Mouse (Mus musculus) frontal cortex, postnatal 14 days (tissue): ENCODE results near the gene Gm49378.

ENCODE experiments used
- DNase-seq, 2 experiments: peaks; one replicate each; pipeline ENCODE4 v3.0.0; 2022; ENCODE audit warnings: low spot score in 2 of 2

Gene Gm49378

DNA sequence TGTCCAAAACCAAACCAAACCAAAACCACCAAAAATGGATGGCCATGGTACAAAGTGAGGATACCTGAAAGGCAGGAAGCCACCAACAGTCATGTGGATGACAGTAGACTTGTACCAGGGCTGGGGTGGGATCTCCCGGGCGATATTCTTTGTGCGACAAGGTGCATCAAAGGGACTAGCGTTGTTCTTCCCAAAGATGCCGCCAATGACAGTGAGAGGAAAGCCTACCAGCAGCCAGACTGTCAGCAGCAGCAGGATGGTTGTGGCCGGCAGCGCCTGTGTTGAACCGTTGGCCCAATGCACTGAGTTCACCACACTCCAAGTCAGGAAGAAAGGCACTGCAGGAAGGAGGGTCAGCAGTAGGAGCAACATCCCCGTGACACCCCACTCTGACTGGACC lies at the start of gene Gm49378:
Gm49378 (minus strand) TSS at position 101 of the 400 bp plus-strand sequence.
- DNase-seq = no peak

GRCm38 (mm10) chr14:55682118-55682493 lies 44.4 kb upstream of the Gm49378 start:
- no peak for DNase-seq

DNA sequence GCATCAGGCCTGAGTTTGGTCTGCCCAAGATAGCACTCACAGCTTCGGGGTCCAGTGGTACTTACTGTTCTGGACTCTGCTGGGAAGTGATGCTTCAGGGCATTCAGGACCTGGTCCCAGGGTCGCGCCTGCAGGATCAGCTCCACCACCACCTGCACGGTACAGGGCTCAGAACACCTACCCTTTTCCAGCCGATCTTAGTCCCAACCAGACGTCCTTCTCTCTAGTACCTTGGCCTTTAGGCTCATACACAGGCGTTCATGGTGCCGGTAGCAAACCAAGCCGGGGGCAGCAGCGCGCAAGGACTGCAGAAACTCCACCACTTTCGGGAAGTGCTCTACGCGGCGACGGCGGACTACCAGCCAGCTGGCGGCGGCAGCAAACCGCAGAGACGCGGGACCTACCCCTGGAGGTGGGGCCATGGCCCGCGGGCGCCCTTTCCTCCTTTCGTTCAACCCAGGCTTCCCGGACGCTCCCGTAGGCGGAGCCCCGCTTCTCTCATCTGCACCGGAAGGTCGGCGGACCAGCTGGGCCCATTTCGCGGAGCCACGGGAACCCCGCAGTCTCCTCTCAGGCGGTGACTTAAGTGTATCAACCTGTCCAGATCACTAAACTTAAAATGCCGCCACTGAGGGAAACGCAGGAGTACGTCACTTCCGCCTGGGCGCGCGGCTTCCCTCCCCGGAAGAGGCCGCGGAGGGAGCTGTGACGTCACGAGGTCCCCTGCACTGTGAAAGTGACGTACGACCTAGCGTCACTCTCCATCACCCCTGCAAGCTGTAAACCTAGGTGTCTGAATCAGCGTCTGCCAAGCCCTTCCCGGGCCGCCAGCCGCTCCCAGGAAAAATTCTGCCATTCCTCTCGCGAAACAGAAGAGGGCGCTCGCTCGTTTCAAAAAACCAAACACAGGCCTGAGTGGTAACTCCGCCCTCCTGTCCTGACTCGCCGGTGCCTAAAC lies 43.7 kb upstream of the Gm49378 start, which contains the start of gene Tinf2:
Tinf2 (minus strand) TSS at position 661 of the 958 bp plus-strand sequence.
- DNase-seq = peak; percentile 92 to 94

GRCm38 (mm10) chr14:55677615-55678014 lies 39.9 kb upstream of the Gm49378 start:
- no peak for DNase-seq

DNA sequence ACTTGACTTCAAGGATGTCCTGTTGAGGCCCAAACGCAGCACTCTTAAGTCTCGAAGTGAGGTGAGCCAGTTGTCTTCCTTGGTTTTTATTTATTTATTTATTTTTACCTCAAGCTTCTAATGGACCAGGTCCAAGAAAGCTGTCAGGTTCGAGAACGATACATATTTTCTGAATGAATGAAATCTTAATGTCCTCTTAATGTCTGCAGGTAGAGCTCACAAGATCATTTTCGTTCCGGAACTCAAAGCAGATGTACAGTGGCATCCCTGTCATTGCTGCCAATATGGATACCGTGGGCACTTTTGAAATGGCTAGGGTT lies 35.0 kb upstream of the Gm49378 start:
- no peak for DNase-seq

DNA sequence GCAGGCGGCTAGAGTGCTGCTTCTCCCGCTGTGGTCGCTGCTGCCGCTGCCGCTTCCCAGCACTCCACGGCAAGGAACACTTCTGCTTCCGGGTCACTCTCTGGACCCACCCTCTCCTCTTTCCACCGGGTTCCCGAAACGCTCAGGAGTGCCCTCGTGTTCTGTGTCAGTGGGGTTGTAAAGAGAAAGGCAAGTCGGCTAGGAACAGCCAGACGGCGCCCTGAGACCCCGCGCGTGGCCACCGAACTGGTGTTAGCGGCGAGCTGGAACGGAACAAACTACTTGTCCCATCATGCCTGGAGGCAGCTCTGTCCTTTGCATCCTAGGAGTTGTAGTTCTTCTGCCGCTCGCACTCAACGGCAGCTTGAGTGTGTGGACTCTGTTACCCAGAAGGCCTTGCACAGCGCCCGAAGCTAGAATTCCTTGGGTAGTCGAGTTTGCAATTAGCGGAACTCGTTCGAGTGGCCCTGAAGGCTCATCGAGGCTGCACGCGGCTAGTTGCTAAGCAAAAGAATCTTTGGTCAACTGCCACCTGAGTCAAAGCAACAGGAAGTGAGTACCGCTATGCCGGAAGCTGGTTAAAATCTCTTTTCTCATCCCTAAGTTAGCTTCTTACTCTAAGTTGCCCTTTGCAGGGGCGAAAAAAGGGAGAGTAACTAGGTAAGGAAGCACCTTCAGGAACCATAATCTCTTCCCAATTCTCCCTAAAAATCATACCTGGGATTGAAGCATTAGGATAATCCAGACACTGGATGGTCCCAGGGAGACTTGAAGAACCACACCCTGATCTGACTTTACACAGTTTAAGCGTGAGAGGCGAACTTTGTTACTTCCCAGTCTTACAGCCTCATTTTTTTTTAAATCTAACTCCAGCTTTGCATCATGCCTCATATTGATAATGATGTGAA lies 34.4 kb upstream of the Gm49378 start, which contains the start of the genes Gmpr2 and Nedd8:
Gmpr2 (plus strand) TSS at position 109 of the 908 bp plus-strand sequence.
Nedd8 (minus strand) TSS at position 292 of the 908 bp plus-strand sequence.
- DNase-seq = peak; percentile 91 to 93

- no peak for DNase-seq
Observed at GRCm38 (mm10) chr14:55671486-55671832, 33.8 kb upstream of the Gm49378 start.

DNA sequence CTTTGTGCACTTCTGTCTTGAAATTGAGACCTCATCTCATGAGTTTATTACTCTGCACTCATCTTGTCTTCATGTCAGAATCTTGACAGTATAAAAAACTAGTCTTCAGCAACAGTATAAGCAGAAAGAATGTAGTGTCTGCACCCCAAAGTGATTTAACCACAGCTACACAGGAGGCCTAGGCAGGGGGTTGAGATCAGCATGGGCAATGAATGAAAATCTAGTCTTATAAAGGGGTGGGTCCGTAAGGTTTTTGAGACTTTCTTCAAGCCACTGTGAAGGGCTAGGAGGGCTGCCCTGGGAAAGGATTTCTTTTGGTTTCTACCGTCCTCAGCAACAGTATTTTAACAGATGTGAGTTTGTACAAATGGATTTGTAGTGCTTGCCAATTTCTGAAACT lies 22.9 kb upstream of the Gm49378 start:
- DNase-seq = no peak

DNA sequence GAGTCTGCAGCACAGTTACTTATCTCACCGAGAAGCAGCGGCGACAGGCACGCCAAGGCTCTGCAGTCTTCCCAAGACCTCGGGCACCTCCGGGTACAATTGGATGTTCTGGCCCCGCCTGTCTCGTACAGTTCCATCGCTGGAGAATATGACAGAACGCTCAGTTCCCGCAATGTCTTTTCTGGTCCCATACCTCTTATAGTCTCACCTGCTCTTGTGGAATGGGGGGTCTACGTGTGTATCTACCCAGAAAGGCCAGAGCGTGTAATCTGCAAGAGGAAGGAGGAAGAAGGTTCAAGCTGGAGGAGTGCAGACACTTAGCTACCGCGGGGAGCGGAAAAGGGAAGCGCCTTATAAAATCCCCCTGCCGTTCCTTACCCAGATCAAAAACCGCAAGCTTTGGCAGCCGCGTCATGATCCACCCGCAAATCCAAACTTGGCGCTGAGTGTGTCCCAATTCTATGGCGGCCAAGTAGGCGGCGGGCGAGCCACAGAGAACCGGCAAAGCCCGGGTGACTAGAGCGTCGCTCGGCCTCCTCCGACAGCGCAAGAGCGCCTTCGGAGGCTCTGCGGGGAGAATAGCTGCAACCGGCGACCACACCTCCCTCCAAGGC lies 22.4 kb upstream of the Gm49378 start, which contains the start of gene Mdp1:
Mdp1 (minus strand) TSS at position 549 of the 614 bp plus-strand sequence.
- peak; percentile 67 to 74 for DNase-seq

GRCm38 (mm10) chr14:55658011-55658410 lies 20.3 kb upstream of the Gm49378 start:
- no peak for DNase-seq

DNA sequence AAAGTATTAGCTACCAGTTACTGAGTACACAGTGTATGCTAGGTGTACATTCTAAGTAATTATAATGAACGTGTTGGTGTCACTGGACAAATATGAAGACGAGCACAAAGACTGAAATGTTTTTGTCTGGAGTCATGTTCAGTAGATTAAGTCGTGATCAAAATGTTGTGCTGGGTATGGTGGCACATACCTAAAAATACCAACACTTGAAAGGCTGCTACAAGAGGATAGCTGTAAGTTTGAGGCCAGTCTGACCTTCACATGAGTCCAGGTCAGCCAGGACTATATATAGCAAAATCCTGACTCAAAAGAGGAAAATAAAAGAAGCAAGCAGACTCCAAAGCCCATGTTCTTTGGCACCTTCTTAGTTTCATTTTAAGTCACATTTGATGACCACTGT lies 19.2 kb upstream of the Gm49378 start:
- no peak for DNase-seq

DNA sequence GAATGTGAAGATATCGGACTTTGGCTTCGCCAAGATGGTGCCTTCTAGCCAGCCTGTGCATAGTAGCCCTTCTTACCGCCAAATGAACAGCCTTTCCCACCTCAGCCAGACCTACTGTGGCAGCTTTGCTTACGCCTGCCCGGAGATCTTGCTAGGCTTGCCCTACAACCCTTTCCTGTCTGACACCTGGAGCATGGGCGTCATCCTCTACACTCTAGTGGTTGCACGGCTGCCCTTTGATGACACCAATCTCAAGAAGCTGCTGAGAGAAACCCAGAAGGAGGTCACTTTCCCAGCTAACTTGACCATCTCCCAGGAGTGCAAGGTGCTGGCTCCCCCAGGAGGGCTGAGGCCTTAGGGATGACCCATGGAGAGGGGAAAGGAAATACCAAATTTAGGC lies 13.8 kb upstream of the Gm49378 start:
- no peak for DNase-seq

GRCm38 (mm10) chr14:55649884-55650283 lies 12.2 kb upstream of the Gm49378 start, which contains the start of gene Tssk4:
Tssk4 (plus strand) TSS chr14:55650184.
- DNase-seq = no peak

DNA sequence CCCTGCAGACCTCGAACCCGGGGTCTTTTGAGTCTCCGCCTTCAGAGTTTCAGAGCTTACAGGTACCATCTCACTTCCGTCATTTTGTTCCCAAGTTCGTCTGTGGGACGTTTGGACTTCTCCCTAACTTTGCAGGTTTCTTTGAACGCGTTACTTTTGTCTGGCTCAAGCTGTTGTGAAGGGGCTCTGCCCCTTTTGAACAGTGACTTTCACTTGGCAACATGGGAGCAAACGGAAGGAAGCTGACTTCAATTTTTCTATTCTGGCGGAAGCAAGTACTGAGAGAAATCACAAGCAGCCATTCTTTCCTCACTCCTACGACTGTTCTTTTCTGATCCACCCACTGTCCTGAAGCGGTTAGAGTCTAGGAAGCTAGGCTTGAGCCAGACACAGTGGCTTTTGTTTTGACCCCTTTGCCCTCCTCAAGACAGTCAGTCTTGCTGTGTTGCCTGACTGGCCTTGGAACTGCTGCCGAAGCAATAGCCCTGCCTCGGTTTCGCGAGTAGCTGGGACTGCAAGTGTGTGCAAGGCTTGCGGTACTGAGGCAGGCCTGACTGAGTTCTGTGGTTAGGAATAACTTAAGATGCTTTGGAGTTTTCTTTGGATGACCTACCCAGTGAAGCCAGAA lies 6.7 kb upstream of the Gm49378 start:
- DNase-seq = no peak

GRCm38 (mm10) chr14:55643060-55643907 lies 5.6 kb upstream of the Gm49378 start, which contains the start of gene Tm9sf1:
Tm9sf1 (minus strand) TSS chr14:55643806.
- DNase-seq = peak; percentile 78

DNA sequence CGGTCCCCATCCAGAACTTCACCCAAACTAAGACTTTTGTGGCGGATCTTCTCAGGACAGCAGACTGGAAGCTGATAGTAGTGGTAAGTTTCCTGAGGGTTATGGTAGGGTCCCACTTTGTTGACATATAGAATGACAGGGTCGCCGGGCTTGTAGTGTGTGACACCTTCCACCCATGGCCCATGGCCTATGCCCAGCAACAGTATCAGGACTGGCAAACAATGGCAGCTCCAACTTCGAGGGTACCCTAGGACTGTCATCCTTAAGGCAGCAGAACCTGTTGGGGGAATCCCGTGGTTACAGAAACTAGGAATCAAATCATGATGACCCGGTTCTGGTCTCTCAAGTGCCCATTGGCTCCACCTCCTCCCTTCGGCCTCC lies 5.0 kb upstream of the Gm49378 start:
- no peak for DNase-seq

GRCm38 (mm10) chr14:55641291-55641690 lies 3.6 kb upstream of the Gm49378 start:
- DNase-seq = no peak

DNA sequence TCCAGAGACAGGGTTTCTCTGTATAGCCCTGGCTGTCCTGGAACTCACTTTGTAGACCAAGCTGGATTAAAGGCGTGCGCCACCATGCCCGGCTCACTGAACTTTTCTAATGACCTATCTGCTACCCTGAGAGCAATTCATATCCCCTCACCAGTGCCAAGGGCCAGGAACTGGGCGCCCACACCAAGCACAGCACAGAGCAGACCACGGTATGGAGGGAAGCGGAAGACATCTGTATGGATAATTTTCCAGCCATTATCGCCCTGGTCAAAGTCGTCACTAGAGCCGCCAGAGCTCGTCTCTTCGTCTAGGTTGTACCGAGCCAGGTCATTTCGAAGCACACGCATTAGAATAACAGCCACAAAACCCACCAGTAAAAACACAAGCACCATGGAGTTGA lies 3.1 kb upstream of the Gm49378 start:
- DNase-seq = no peak

DNA sequence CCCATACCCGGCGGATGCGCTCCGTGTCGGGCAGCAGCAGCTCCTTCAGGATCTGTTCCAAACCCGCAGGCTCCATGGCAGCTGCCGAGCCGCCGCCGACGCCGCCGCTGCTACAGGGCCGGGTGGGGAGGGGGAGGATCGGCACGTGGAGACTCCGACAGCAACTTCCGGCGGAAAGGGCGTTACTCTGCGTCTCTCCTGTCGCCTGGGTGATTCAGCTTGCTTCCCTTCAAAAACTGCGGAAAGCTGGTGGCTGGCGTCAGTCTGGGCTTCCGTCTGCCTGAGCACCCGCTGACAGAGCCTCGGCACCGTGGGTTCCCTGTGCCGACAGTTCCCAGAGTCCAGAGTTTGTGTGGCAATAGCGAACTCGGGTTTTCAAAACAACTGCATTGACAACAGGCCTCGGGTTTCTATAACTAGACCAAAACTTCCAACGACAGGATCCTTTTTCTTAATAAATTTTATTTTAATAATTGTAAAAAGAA lies 2.1 kb downstream of the Gm49378 start, which contains the start of gene Ipo4:
Ipo4 (minus strand) TSS at position 435 of the 485 bp plus-strand sequence.
- peak; percentile 80 to 81 for DNase-seq
